Mouse (Mus musculus) layer of hippocampus, postnatal 14 days (tissue): ENCODE results near the gene Mast3. TPM values are rescaled to one million over a fixed set of nuclear protein-coding genes. Genes with fewer than 3 reads are reported as not detected.
A peak's percentile ranks its signal among the peaks of the same experiment; 100 is the strongest.
"Not testable (repeated sequence)": the region's sequence is repeated elsewhere in the genome, so short reads cannot be mapped to it uniquely, and the experiment has no call there.

Experiments used
- DNase-seq, 2 experiments: peaks; one replicate each; pipeline ENCODE4 v3.0.0; 2021 to 2022; ENCODE audit warnings: low spot score in 2 of 2, mixed read lengths in 1 of 2
- total RNA-seq, 2 experiments: library from RNA; stranded (reverse); gene quantifications; 2 replicates each; pipeline ENCODE4 v1.2.3; 2021

The Mast3 gene
- total RNA-seq, 2 experiments from 2014 or later, result 295 to 297 TPM

DNA sequence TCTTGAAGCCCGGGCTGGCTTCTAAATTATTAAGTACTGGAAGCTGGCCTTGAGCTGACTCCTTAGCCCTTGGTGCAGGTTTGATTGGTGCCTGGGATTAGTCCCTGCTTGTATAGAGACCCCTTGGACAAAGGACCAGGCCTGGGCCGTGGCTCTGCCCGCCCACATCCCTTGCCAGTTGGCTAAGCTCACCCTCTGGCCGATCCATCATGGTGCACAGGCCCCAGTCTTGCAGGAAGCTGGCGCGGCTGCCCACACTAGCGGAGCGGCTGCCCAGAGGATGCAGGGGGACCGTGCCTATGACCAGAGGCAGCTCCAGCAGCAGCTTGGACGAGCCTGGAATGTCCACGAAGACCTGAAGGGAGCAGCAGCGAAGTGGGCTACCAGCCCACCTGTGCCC lies 31.8 kb upstream of the Mast3 start:
- peak in 1 of 2 experiments; percentile 58 for DNase-seq

DNA sequence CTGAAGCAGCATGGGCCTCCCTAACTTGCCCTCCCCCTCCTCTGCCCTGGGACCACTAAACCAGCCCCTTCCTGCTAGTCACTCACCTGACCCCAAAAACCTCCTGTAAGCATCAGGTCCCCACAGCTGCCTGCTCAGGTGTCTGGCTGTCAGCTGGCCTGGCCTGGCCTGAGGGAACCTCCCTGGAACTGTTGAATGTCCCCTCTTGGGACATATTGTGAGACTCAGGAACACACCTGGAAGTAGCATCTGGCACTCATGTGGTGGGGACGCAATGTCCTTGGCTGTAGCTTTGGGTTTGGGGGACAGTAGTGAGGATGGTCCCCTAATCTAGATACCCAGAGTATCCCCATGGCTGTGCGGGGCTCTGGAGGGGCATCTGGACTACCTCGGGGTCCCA lies 29.2 kb upstream of the Mast3 start:
- DNase-seq, result no peak

DNA sequence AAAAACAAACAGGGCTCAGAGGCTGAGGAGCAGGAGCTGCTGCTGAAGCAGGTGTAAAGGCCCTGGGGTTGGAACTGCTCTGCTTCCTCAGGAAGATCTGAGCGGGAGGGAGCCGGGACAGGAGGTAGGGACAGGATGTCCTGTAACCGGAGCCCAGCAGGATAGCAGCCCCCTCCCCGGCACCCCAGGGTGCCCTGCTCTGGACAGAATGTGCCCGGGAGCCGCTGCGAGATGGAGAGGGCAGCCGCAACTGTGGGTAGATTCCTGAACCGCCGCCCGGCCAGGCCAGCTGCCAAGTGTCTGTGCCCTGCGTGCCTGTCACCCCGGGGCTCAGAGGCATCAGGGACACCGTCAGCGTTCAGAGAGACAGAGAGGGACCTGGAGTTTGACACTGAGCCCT lies 28.7 kb upstream of the Mast3 start:
- peak in 1 of 2 experiments; percentile 62 for DNase-seq

DNA sequence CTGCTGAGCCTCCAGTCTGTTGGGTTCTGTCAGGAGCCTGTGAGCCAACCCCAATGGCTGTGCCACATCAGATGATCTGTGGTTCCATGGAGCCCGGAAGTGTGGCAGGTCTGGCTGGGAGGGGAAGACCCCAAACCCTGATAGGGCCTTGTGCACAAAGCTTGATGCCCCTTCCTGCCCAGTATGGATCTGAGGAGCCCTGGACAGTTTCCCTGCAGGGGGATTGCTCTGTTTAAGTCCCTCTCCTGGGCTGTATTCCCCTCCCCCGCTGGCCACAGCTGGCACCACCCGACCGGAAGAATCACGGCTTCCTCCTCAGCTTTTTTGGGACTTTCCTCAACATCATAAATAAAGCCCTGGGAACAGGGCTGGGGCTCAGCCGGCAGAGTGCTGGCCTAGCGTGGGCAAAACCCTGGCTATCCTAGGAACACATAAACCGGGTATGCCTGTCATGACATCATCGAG lies 28.2 kb upstream of the Mast3 start:
- DNase-seq, result no peak

DNA sequence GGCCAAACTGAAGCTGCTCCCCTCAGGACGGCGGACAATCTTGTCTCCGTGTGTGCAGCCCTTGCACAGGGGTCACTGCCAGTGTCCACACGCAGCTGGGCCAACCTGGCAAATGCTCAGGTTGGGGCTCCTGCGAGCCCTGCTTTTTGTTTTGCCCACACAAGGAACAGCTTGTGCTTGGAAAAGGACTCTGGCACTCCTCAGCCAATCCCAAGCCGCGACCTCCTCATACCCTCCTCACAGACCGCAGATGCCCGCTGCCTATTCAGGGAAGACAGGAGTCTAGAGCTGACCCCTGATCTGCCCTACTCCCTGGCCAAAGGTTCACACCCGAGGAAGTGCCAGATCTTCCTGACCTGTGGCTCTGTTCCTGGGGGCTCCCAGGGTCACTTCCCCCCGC lies 27.5 kb upstream of the Mast3 start:
- DNase-seq, result no peak

DNA sequence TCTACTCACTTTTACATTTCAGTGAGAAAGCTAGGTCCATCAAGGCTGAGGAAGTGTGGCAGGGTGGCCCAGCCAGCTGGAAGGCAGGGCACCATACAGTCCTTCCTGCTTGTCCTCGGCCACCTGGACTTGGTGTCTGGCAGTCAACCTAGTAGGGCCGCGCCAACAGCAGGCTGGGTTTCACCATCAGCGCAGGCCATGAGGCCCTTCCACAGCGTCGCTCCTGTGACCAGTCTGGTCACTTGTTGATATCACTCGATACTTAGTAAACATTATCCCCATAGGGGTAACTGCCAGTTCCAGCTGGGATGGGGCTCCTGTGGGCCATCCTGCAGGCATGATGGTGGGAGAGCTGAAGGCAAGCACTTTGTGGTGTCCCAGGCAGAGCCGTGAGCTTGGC lies 26.7 kb upstream of the Mast3 start:
- no peak for DNase-seq

DNA sequence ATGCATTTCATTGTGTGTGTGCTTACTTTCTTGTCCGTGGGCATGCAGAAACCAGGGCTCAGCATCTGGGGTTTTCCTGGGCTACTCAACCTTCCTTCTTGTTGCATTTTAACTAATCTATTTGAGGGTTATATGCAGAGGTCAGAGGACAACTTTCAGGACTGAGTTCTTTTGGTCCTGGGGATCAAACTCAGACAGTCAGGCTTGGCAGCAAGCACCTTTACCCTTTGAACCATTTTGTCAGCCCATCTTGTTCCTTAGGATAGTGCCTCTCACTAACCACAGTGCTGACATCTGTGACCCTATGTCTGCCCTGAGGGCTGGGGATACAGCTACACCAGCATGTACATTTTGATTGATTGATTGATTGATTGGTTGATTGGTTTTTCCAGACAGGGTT lies 22.9 kb upstream of the Mast3 start:
- no peak for DNase-seq

DNA sequence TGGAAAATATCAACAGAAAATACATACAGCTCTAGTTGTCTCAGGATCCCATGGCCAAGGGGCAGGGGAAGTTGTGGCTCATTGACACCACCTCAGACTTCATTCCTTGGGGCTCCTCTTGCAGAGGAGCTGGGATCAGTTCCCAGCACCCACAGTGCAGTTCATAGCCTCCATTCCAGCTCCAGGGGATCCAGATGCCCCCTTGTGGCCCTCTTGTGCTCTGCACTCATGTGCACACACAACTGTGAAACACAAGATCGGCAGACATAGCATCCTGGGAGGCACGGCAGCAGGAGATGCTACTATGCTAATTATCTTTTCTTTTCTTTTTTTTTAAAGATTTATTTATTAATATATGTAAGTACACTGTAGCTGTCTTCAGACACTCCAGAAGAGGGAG lies 22.2 kb upstream of the Mast3 start:
- no peak for DNase-seq

DNA sequence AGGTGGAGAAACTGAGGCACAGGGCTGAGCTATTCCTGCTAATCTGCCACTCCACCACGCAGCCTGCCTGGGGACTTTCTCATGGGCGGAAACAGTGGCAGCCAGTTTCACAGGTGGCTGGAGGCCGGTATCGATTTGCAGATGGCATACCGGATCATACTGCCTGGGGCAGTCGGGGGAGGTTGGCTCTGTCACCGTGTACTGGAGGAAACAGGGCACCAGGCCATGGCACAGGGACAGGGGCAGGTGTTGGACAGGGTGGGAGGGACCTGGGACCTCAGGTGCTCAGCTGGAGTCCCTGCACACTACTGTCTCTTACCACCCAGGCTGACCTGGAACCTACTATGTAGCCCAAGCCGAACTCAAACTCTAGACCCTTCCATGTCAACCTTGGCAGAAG lies 21.0 kb upstream of the Mast3 start:
- no peak for DNase-seq

DNA sequence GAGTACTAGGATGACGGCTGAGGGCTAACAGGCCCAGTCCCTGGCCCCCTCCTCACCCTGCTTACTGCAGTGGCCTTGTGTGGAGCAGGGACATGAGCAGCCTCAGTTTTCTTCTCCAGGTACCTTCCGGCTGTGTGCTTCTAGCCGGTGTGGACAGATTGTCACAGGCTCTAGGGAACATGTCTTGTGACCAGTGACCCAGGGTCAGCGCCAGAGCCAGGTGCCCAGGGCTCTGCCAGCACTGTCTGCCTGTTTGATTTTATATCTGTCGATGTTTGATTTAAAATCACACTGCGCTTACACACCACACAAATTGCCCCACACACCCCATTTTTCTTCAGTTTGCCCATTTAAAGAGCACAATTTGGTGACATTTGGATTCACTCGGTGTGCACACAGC lies 18.9 kb upstream of the Mast3 start:
- DNase-seq, result no peak

DNA sequence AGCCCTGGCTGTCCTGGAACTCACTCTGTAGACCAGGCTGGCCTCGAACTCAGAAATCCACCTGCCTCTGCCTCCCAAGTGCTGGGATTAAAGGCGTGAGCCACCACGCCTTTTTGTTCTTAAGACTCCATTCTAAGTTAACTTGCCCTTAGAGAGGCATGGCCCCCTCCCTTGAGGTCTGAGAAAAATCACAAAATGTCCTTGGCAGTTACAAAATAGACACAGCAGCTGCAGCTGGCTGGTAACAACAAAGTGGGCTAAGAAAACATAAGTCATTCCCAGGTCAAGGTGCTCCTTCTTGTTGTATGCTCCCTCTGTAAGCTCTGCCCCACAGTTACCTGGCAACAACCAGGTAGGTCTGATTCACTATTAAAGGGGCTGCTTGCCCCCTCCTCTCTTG lies 17.7 kb upstream of the Mast3 start:
- DNase-seq, result not testable (repeated sequence)

DNA sequence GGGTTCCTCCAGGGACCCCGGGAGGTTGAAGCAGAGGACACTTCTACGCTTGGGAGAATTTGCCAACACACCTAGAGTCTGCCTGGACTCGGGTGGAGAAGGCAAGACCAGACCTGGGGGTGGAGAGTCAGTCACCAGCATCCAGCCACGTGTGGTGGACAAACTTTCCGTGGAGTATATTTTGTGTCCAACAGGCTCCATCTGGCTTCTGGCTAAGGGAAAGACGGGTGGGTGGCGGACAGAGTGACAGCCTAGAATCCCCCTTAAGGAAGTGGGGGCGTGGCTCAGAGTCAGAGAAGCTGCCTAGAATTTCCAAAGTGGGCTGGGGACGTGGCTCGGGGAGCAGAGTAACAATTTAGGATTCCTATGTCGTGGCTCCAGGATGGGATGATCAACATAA lies 17.1 kb upstream of the Mast3 start:
- DNase-seq, result no peak

DNA sequence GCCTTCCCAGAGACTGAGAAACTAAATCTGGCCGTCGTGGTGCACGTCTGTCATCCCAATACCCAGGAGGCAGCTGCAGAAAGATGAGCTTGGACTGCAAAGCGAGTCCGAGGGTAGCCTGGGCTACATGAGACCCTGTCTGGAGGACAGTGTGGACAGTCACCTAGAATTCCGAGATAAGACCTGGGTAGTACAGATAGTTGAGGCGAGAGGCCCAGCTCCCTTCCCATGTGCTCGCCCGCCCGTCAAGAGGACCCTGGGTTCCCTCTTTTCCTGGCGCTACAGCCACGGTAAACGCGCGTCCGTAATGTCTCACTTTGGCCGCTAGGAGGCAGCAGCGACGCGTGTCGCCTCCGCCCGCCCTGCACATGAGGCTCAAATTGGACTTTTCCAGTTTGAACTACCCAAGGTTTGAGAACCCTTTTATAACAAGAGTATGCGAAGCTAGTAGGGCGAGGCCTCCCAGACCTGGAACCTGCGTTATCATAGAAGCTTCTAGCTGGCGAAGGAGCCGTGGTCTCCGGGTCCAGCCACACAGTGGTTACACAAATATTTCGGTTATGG lies 16.6 kb upstream of the Mast3 start:
- no peak for DNase-seq

DNA sequence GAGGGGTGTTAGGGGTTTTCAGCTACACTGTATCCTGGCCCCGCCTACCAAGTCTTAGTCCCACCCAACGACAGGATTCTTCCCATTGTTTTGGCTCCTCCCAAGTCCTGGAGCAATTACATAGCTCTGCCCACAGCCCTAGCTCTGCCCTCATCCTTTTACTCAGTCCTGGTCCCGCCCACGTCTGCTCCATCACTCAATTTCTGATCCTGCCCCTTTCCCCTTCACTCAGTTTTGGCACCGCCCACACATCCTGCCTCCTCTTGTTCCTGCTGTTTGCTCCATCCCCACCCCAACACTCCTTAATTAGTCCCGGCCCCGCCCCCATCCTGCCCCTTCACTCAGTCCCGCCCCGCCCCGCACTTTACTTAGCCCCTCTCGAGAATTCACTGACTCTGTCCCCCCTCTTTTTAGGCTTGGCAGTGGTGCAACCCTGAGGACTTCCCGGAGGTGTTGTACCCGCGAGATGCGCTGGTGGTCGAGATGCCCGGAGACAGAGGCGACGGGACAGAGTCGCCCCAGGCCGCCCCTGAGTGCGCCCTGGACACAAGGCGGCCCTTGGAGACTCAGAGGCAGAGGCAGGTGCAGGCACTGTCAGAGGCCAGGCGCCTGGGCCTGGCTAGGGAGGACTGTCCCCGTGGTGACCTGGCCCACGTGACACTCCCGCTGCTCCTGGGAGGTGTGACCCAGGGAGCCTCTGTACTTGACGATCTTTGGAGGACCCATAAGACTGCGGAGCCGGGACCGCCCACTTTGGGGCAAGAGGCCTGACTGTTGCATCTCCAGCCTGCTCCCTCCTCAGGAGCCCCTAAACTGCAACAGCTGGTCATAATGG lies 15.5 kb upstream of the Mast3 start:
- DNase-seq, result no peak

DNA sequence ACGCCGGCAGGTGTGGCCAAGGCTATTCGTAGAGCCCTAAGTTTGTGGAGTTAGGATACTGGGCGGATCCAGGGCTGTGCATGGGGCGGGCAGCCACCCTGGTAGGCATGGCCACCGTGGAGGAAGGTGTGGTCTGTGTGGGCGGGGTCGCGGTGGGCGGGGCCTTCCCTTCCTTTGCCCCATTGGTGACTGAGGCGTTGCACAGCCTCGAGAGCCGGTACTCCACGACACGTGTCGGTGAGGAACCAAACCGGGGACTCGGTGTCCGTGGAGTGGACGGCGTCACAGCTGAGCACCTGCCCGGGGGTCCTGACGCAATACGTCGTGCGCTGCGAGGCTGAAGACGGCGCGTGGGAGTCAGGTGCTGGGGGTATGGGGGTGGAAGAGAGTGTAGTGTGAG lies 11.8 kb upstream of the Mast3 start:
- DNase-seq, result no peak

DNA sequence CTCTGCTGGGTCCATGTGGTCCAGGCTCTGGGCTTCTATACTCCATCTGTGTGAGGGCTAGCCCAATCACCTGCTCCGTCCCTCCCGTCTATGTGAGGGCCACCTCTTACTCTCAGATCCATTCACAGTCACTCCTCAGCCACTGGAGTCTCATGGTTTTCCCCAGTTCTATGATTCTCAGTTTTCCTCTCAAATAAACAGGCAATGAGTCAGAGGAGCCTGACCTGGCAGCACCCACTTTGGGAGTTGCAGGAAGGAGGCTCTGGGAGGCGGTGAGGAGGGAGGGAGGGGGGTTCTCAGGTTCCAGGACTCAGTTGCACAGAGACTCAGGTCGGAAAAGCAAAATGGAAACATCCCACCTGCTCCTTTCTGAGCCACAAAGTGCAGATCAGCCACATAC lies 8.0 kb upstream of the Mast3 start:
- DNase-seq, result no peak

DNA sequence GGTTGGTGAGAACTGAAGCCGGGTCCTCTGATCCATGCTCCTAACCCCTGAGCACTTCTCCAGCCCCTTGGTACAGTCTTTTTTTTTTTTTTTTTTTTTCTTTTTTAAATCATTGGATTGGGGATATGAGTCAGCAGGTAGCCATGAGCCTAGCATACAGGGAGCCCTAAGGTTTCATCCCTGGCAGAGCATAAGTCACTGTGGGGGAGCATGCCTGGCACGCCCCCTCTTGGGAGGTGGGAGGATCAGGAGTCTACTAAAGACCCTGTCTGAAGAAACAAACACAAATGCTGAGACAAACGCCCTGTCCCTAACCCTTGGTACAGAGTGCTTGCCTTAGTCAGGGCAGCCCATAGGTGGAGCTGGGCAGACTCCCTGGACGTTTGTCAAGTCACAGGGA lies 7.2 kb upstream of the Mast3 start:
- DNase-seq, result no peak

DNA sequence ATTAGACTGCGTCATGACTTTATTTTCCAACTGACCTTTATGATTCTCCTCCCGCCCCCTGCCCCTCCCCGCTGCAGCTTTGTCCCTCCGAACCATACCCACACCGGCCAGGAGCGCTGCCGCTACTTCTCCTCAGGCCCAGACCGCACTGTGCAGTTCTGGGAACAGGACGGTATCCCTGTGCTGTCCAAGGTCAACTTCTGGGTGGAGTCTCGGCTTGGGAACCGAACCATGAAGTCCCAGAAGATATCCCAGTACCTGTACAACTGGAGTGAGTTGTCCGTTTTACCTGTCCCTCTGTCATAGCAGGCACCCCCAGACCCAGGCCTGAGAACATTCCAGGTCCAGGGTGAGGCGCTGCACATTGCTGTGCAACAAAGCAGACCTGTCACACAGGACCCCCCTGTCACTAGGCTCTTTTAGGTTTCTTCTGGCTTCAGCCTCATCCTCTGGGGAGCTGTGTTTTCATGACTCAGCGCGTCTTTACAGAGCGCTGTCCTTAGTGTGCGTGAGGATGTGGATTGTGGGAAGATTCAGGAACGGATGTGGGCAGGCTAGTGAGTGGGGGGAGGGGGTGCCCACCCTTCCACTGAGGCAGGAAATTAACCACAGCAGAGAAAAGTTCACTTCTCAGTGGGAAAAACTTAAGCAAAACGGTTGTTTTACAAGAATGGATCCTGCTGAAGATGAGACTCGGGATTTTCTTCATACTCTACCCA lies 6.3 kb upstream of the Mast3 start:
- no peak for DNase-seq

DNA sequence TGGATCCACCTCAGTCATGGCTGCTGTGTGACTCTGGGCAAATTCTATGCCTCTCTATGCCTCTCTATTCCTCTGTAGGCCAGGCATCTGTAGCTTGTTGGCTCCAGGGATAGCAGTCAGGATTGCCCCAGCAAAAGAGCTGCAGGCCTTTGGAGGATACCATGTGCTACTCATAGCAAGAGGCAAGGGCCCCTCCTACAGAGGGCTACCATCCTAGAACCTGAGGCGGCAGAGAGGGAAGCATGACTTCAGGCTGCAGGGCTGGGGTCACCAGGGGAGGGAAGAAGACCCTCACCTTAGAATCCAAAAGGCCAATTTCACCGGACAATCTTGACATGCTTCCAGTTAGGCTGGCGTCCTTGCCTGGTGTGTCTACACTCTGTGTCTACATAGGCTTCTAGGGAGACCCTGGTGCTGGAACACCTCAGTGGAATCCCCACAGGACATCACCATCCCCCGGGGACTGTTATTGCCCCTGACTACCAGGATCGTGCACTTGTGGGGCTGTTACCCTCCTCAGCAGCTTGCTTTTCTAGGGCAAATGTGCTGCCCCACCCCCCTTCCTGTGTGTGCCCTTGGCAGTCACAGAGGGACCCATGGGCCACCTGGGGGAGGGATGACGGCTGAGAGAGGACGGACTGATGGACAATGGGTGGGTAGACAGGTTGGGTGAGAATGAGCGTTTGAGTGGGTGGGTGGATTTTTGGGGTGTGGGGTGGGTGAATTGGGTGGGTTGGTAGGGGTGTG lies 4.3 kb upstream of the Mast3 start:
- no peak for DNase-seq

DNA sequence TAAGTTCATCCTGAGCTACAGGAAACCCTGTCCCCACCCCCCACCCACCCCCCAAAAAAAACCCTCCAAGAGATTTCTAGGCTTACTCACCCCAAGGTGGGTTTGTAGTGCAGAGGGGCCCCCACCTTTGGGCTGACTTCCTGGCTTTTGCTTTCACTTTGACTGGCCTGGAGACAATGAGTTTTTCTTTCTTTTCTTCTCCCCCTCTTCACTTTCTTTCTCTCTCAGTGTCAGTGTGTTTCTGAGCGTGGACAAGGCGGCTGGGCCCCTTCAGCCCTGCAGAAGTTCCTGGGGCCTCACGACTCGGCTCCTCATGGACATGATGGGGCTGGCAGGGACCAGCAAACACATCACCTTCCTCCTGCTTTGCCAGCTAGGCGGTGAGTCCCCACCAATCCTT lies 3.4 kb upstream of the Mast3 start, which contains the start of gene Il12rb1:
Gene Il12rb1, plus strand, starts transcription at position 211 of the 400 bp plus-strand sequence.
- DNase-seq, result no peak

DNA sequence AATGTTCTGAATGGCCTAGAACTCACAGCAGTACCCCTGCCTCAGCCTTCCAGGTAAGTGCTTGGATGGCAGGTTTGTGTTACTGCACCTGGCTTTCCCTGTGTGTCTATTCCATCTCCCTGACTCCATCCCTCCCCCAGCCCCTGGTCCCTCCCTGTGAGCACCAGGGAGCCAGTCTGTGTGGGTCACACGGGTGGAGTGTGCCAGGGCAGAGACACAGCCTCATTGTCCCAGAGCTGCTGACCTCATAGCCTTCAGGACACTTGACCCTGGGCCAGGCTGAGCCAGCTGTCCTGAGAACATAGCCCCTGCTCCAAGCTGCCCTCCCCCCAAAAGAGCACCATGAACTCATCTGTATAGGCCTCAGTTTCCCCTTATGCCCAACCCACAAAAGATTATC lies 2.5 kb upstream of the Mast3 start:
- no peak for DNase-seq

DNA sequence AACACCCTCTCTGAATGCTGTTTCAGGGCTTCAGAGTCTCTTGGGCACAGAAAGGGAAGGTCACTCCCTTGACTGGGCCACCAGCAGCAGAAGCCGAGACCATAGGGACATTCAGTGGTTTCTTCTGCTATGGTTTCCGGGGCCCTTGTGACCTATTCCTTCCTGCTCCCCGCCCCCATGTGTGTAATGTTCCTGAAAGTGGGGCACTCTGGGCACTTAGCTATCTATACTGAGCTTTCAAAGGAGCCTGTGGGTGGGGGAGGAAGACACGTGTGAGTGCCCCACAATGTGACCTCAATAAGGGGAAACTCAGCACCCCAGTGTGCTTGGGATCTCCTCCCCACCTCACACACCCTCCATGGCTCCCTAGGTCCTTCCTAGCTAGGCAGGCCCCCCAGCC lies 1.7 kb upstream of the Mast3 start:
- no peak for DNase-seq
